Mouse (Mus musculus) lung, postnatal 0 days (tissue): ENCODE data around the gene Ly6g6f.

Experiments used
- CTCF ChIP-seq: IDR thresholded peaks from 2 replicates; pipeline ENCODE4 v1.5.1; 2016; ENCODE audit warnings: antibody characterized with exemption, mild to moderate bottlenecking
- EP300 ChIP-seq: IDR thresholded peaks from 2 replicates; pipeline ENCODE4 v1.6.1; 2016; ENCODE audit warnings: antibody characterized with exemption, mild to moderate bottlenecking, control low read depth

- peak; percentile 89 for TF ChIP-seq EP300
- peak; percentile 31; the same call in 1 of the 2 replicates for TF ChIP-seq CTCF
Observed at GRCm38 (mm10) chr17:35134801-35135590, 49.6 kb upstream of the Ly6g6f start, which contains the start of gene Bag6.
